Mouse (Mus musculus): Measurements from ENCODE around the gene Colgalt1. TPM values are rescaled to one million over a fixed set of nuclear protein-coding genes. Genes with fewer than 3 reads are reported as not detected.

The Colgalt1 gene
- polyA plus RNA-seq, 1 experiment from 2014 or later, result 60.4 TPM

GRCm38 (mm10) chr8:71594324-71594722, 16.5 kb upstream of the Colgalt1 start:
- Histone ChIP-seq H3K4me3 (replicated peaks; ENCODE audit: low read depth, low read length) (no peak overlapping the region), H3K9me3 (ENCODE audit: control insufficient read depth, low read length) (no peaks in the 10 kb centered on the region), H3K4me2 (ENCODE audit: low read length) (no peak overlapping the region), H3K9ac (replicated peaks; ENCODE audit: low read length) (no peak overlapping the region), H3K27me3 (ENCODE audit: control insufficient read depth, insufficient read depth, low read length) (no peaks in the 10 kb centered on the region), H3K36me3 (ENCODE audit: control insufficient read depth, insufficient read depth, low read length) (0 out of 2 replicates have a peak, but pooled peaks cover 6% of the 10 kb centered on the region), H3K27ac (replicated peaks; ENCODE audit: low read depth, low read length) (no peak overlapping the region), H3K4me1 (ENCODE audit: control insufficient read depth, insufficient read depth, low read length) (peaks cover 24% of the 10 kb centered on the region)
- ATAC-seq (ENCODE audit: low FRiP score, low TSS enrichment) (no peak), DNase-seq (no peak)
- 96% methylated on average over 4 of the region's 4 CpGs for WGBS

DNA sequence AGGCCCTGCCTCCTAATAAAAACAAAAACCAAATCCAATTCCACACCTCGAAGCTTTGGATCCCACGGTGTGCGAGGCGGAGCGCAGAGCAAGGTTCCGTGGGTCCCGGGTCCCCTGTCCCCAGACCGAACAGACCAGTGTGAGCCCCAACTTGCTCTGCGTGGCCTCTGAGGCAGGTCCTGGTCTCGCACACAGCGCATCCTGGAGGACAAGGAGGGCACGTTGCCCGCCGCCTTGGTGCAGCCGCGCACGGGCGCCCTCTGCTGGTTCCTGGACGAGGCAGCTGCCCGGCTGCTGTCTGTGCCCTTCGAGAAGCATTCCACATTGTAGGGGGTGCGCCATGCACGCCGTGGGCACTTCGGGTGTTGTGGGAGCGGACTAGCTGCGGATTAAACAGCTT, 14.9 kb upstream of the Colgalt1 start:
- H3K9me3 ChIP-seq (ENCODE audit: control insufficient read depth, low read length), result no peaks in the 10 kb centered on the region
- H3K4me2 ChIP-seq (ENCODE audit: low read length), result peak overlapping the region; percentile 19; the same call in 1 of the 2 replicates
- peak overlapping the region; percentile 12; the same call in 1 of the 2 replicates for H3K9ac ChIP-seq (replicated peaks; ENCODE audit: low read length)
- ATAC-seq (ENCODE audit: low FRiP score, low TSS enrichment), result no peak; the same call in 1 of the 2 replicates
- no peak overlapping the region for H3K27ac ChIP-seq (replicated peaks; ENCODE audit: low read depth, low read length)
- peaks cover 11% of the 10 kb centered on the region; the same call in 1 of the 2 replicates for H3K36me3 ChIP-seq (ENCODE audit: control insufficient read depth, insufficient read depth, low read length)
- no peak overlapping the region for H3K4me3 ChIP-seq (replicated peaks; ENCODE audit: low read depth, low read length)
- H3K27me3 ChIP-seq (ENCODE audit: control insufficient read depth, insufficient read depth, low read length), result peaks cover 5% of the 10 kb centered on the region; the same call in 1 of the 2 replicates
- peak; percentile 92 for DNase-seq
- peaks cover 20% of the 10 kb centered on the region for H3K4me1 ChIP-seq (ENCODE audit: control insufficient read depth, insufficient read depth, low read length)
- 6% methylated on average over 27 of the region's 27 CpGs for WGBS

DNA sequence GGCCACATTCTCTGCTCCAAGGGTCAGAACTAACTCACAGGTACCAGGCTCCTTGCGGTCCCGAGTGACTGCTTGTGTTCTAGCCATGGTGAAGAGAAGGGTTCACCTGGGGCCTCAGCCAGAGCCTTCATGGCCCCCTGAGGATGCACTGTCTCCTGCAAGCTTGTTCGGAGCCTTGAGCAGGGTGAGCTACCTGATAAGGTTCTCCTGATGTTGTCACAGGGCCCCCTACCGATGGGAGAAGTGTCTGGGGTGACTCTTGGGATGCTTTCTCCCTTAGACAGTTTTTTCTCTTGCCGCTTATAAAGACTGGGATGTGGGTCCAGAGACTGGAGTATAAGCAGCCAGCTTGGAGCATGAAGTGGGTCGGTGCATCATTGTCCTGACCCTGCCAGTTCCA, 14.4 kb upstream of the Colgalt1 start:
- Histone ChIP-seq H3K4me3 (replicated peaks; ENCODE audit: low read depth, low read length) (no peak overlapping the region), H3K36me3 (ENCODE audit: control insufficient read depth, insufficient read depth, low read length) (peaks cover 11% of the 10 kb centered on the region; the same call in 1 of the 2 replicates), H3K27ac (replicated peaks; ENCODE audit: low read depth, low read length) (no peak overlapping the region), H3K27me3 (ENCODE audit: control insufficient read depth, insufficient read depth, low read length) (peaks cover 8% of the 10 kb centered on the region), H3K9ac (replicated peaks; ENCODE audit: low read length) (peak overlapping the region; percentile 12; the same call in 1 of the 2 replicates), H3K4me2 (ENCODE audit: low read length) (peak overlapping the region; percentile 19; the same call in 1 of the 2 replicates), H3K9me3 (ENCODE audit: control insufficient read depth, low read length) (no peaks in the 10 kb centered on the region), H3K4me1 (ENCODE audit: control insufficient read depth, insufficient read depth, low read length) (peaks cover 17% of the 10 kb centered on the region)
- no peak for DNase-seq
- ATAC-seq (ENCODE audit: low FRiP score, low TSS enrichment), result no peak
- 58% methylated on average over 6 of the region's 6 CpGs for WGBS

DNA sequence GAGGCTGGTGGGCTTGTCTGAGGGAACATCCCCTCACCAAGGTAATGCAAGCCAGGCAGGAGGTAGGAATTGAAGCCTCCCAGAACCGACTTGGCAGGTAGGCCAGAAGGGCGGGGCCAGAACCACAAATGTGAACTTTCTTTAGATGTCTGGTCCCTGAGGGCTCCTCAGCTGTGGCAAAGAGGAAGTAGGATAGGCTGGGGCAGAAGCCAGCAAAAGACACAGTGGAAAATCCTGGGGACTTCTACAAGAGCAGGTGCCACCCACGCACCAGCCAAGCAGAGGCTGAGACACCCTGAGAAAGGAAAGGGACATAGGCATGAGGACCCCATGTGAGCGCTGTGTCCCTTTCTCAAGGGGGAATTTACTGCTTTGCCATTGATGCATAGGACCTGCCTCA, 14.0 kb upstream of the Colgalt1 start:
- DNase-seq (no peak), ATAC-seq (ENCODE audit: low FRiP score, low TSS enrichment) (no peak)
- H3K9ac ChIP-seq (replicated peaks; ENCODE audit: low read length), result 0 out of 2 replicates have a peak overlapping the region, but pooled peaks have one; percentile 16
- no peak overlapping the region for H3K4me3 ChIP-seq (replicated peaks; ENCODE audit: low read depth, low read length)
- H3K27ac ChIP-seq (replicated peaks; ENCODE audit: low read depth, low read length), result no peak overlapping the region
- peaks cover 12% of the 10 kb centered on the region for H3K27me3 ChIP-seq (ENCODE audit: control insufficient read depth, insufficient read depth, low read length)
- H3K4me1 ChIP-seq (ENCODE audit: control insufficient read depth, insufficient read depth, low read length), result peaks cover 17% of the 10 kb centered on the region
- WGBS, result 81% methylated on average over 4 of the region's 4 CpGs
- peaks cover 11% of the 10 kb centered on the region; the same call in 1 of the 2 replicates for H3K36me3 ChIP-seq (ENCODE audit: control insufficient read depth, insufficient read depth, low read length)
- no peaks in the 10 kb centered on the region for H3K9me3 ChIP-seq (ENCODE audit: control insufficient read depth, low read length)
- no peak overlapping the region for H3K4me2 ChIP-seq (ENCODE audit: low read length)

DNA sequence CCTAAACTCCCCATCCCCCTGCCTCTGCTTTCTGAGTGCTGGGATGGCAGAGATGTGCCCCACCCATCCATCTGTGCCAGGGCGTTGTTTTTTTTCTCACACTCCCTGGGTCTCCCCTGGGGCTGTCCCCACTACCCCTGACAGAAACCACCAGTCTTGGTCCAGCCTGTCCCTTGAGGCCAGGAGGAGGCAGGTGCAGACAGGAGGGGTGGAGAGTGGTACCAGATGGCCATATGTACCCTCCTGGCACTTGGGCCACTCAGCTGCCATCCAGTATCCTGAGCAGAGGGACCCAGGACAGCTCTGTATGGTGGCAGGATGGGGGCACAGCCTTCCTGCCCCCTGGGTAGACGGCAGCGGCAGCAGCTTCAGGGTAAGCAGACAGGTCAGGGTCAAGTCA, 13.3 kb upstream of the Colgalt1 start, which contains the start of gene Fam129c:
Gene Fam129c (plus strand): TSS at position 198 of the 400 bp plus-strand sequence.
- Histone ChIP-seq H3K4me3 (replicated peaks; ENCODE audit: low read depth, low read length) (no peak within 1 kb of the TSS), H3K36me3 (ENCODE audit: control insufficient read depth, insufficient read depth, low read length) (peaks cover 11% of the 10 kb centered on the region; the same call in 1 of the 2 replicates), H3K27me3 (ENCODE audit: control insufficient read depth, insufficient read depth, low read length) (peaks cover 19% of the 10 kb centered on the region), H3K4me2 (ENCODE audit: low read length) (no peak within 1 kb of the TSS), H3K9ac (replicated peaks; ENCODE audit: low read length) (0 out of 2 replicates have a peak within 1 kb of the TSS, but pooled peaks have one; percentile 16), H3K4me1 (ENCODE audit: control insufficient read depth, insufficient read depth, low read length) (peaks cover 21% of the 10 kb centered on the region), H3K9me3 (ENCODE audit: control insufficient read depth, low read length) (no peaks in the 10 kb centered on the region), H3K27ac (replicated peaks; ENCODE audit: low read depth, low read length) (no peak within 1 kb of the TSS)
- WGBS, result 74% methylated on average over 3 of the region's 3 CpGs
- ATAC-seq (ENCODE audit: low FRiP score, low TSS enrichment), result no peak
- no peak for DNase-seq

GRCm38 (mm10) chr8:71598375-71598774, 12.4 kb upstream of the Colgalt1 start:
- Histone ChIP-seq H3K4me1 (ENCODE audit: control insufficient read depth, insufficient read depth, low read length) (peaks cover 22% of the 10 kb centered on the region), H3K27ac (replicated peaks; ENCODE audit: low read depth, low read length) (no peak overlapping the region), H3K9ac (replicated peaks; ENCODE audit: low read length) (no peak overlapping the region), H3K9me3 (ENCODE audit: control insufficient read depth, low read length) (no peaks in the 10 kb centered on the region), H3K36me3 (ENCODE audit: control insufficient read depth, insufficient read depth, low read length) (peaks cover 11% of the 10 kb centered on the region; the same call in 1 of the 2 replicates), H3K27me3 (ENCODE audit: control insufficient read depth, insufficient read depth, low read length) (peaks cover 26% of the 10 kb centered on the region), H3K4me3 (replicated peaks; ENCODE audit: low read depth, low read length) (no peak overlapping the region), H3K4me2 (ENCODE audit: low read length) (no peak overlapping the region)
- ATAC-seq (ENCODE audit: low FRiP score, low TSS enrichment) (no peak), DNase-seq (no peak)

DNA sequence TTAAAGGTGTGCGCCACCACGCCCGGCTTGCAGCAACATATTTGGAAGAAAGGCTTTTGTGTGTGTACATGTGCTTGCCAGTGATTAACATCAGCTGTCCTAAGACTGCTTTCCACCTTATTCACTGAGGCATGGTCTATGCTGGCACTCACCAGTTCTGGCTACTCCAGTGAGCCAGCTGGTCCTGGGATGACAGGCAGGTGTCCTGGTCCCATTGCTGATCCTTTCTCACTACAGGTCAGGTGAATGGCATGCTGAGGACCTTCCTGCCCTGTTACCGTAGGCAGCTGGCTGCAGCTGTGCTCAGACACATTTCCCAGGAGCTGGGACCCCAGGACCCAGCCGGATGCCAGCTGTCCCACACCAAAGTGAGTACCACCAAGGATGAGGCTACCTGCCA, 12.0 kb upstream of the Colgalt1 start:
- no peak overlapping the region for H3K4me3 ChIP-seq (replicated peaks; ENCODE audit: low read depth, low read length)
- H3K27me3 ChIP-seq (ENCODE audit: control insufficient read depth, insufficient read depth, low read length), result peaks cover 31% of the 10 kb centered on the region
- H3K4me1 ChIP-seq (ENCODE audit: control insufficient read depth, insufficient read depth, low read length), result peaks cover 21% of the 10 kb centered on the region; the same call in 1 of the 2 replicates
- no peak overlapping the region for H3K4me2 ChIP-seq (ENCODE audit: low read length)
- H3K27ac ChIP-seq (replicated peaks; ENCODE audit: low read depth, low read length), result no peak overlapping the region
- ATAC-seq (ENCODE audit: low FRiP score, low TSS enrichment) (no peak), DNase-seq (no peak)
- H3K36me3 ChIP-seq (ENCODE audit: control insufficient read depth, insufficient read depth, low read length), result peaks cover 10% of the 10 kb centered on the region; the same call in 1 of the 2 replicates
- no peaks in the 10 kb centered on the region for H3K9me3 ChIP-seq (ENCODE audit: control insufficient read depth, low read length)
- H3K9ac ChIP-seq (replicated peaks; ENCODE audit: low read length), result no peak overlapping the region
- 92% methylated on average over 5 of the region's 5 CpGs for WGBS

- whole genome bisulfite sequencing, result 2% methylated on average over 65 of the region's 65 CpGs
- H3K4me3 ChIP-seq (replicated peaks; ENCODE audit: low read depth, low read length), result peak overlapping the region; percentile 30
- H3K4me2 ChIP-seq (ENCODE audit: low read length), result peak overlapping the region; percentile 51
- H3K4me1 ChIP-seq (ENCODE audit: control insufficient read depth, insufficient read depth, low read length), result peaks cover 15% of the 10 kb centered on the region; the same call in 1 of the 2 replicates
- no peaks in the 10 kb centered on the region for H3K9me3 ChIP-seq (ENCODE audit: control insufficient read depth, low read length)
- DNase-seq (peak; percentile 57), ATAC-seq (ENCODE audit: low FRiP score, low TSS enrichment) (0 out of 2 replicates have a peak, but pooled peaks have one; percentile 6)
- H3K27ac ChIP-seq (replicated peaks; ENCODE audit: low read depth, low read length), result no peak overlapping the region
- H3K27me3 ChIP-seq (ENCODE audit: control insufficient read depth, insufficient read depth, low read length), result peaks cover 34% of the 10 kb centered on the region
- H3K36me3 ChIP-seq (ENCODE audit: control insufficient read depth, insufficient read depth, low read length), result peaks cover 9% of the 10 kb centered on the region; the same call in 1 of the 2 replicates
- H3K9ac ChIP-seq (replicated peaks; ENCODE audit: low read length), result peak overlapping the region; percentile 36; the same call in 1 of the 2 replicates
Observed at GRCm38 (mm10) chr8:71601939-71602665, 8.7 kb upstream of the Colgalt1 start.

Measured in midbrain, embryonic 14.5 days (tissue).